Mouse (Mus musculus) cerebellum, adult 2 months (tissue): Measurements from ENCODE around the gene Flrt2.

Experiments
- CTCF ChIP-seq: fragments of 200-500 bp; IDR thresholded peaks from 2 replicates; pipeline ENCODE4 v1.5.1; 2011; ENCODE audit warnings: low read depth, mild to moderate bottlenecking, control low read depth, low read length, moderate library complexity, borderline replicate concordance; ENCODE audit not compliant: insufficient read depth
- POLR2A ChIP-seq: fragments of 200-500 bp; IDR thresholded peaks from 2 replicates; pipeline ENCODE4 v1.6.1; 2011; ENCODE audit warnings: low read length, control low read depth, borderline replicate concordance; ENCODE audit not compliant: insufficient read depth

DNA sequence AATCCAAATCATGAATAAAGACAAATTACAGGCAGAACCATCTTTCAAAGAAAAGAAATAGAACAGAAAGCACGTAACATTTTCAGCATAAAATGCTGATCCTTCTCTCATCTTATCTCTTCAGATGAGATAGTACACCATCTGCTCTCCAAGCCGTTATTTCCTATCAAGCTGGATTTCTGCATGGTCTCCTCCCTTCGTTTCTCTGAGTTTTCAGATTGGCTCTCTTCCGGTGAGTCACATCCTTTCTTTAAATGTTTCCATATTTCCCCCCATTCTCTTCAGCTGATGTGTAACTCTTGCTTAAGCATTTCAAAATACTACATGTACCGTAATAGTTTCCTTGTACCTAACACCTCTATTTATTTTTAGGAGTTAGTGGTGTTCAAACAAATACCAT, 16.3 kb upstream of the Flrt2 start:
- TF ChIP-seq CTCF = no peak
- TF ChIP-seq POLR2A = no peak
